Mouse (Mus musculus): ENCODE results near the gene Dgke. TPM values are rescaled to one million over a fixed set of nuclear protein-coding genes. Genes with fewer than 3 reads are reported as not detected.

Dgke gene
- total and polyA plus RNA-seq, 3 experiments = 2.1 to 3.9 (median 3.4) TPM

DNA sequence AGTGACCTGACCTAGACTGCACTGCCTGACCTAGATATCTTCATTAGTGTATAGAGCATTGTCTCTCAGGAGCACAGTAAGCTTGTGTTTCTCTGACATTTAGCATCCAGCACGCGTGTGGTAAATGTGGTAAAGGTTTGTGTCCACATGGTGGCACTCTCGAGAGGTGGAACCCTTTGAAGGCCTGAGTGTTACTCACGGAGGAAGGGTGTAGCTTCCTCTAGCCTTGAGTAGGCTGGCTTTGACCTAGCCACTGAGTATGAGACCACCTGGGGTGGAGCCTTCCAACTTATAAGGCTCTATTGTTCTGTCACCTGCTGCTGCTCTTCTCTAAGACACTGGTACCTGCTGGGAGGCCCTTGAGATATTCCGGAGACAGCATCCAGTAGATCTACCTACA, 73.0 kb downstream of the Dgke start:
- Histone ChIP-seq H3K36me3 (replicated peaks) (peaks cover 19% of the 10 kb centered on the region), H3K27me3 (ENCODE audit: insufficient read depth, low read length) (no peaks in the 10 kb centered on the region), H3K4me3 (ENCODE audit: low read depth, low read length) (no peak overlapping the region), H3K4me1 (ENCODE audit: insufficient read depth, low read depth, low read length) (peaks cover 33% of the 10 kb centered on the region), H3K9me3 (replicated peaks) (no peaks in the 10 kb centered on the region)
- no peak for TF ChIP-seq GATA1 (IDR thresholded peaks at IDR 0.05; ENCODE audit: borderline replicate concordance, low read length)
- 0 out of 2 replicates have a peak, but pooled peaks have one; percentile 8 for TF ChIP-seq CTCF (IDR thresholded peaks at IDR 0.05; ENCODE audit: low read depth, low read length)
- TF ChIP-seq GATA2 (IDR thresholded peaks at IDR 0.05; ENCODE audit: borderline replicate concordance, low read depth, low read length) = no peak
- no peak for TF ChIP-seq POLR2AphosphoS5 (IDR thresholded peaks at IDR 0.05; ENCODE audit: insufficient replicate concordance, low read depth, low read length)
- DNase-seq (ENCODE audit: low spot score) (peak; percentile 50), ATAC-seq (ENCODE audit: extremely low read depth, insufficient number of reproducible peaks, low FRiP score, poor library complexity, severe bottlenecking) (peak; percentile 54)

- ATAC-seq (ENCODE audit: extremely low read depth, insufficient number of reproducible peaks, low FRiP score, poor library complexity, severe bottlenecking) = no peak
- Histone ChIP-seq H3K9me3 (replicated peaks) (no peaks in the 10 kb centered on the region), H3K27me3 (ENCODE audit: insufficient read depth, low read length) (no peaks in the 10 kb centered on the region), H3K4me3 (ENCODE audit: low read depth, low read length) (no peak overlapping the region), H3K4me1 (ENCODE audit: insufficient read depth, low read depth, low read length) (peaks cover 29% of the 10 kb centered on the region), H3K36me3 (replicated peaks) (peaks cover 23% of the 10 kb centered on the region)
- TF ChIP-seq CTCF (IDR thresholded peaks at IDR 0.05; ENCODE audit: low read depth, low read length) = no peak
- no peak for TF ChIP-seq GATA2 (IDR thresholded peaks at IDR 0.05; ENCODE audit: borderline replicate concordance, low read depth, low read length)
- no peak for TF ChIP-seq POLR2AphosphoS5 (IDR thresholded peaks at IDR 0.05; ENCODE audit: insufficient replicate concordance, low read depth, low read length)
- no peak for TF ChIP-seq TAL1 (conservative IDR thresholded peaks at IDR 0.05; ENCODE audit: low read depth, low read length)
- no peak for TF ChIP-seq GATA1 (IDR thresholded peaks at IDR 0.05; ENCODE audit: borderline replicate concordance, low read length)
- DNase-seq (ENCODE audit: low spot score) = no peak
Observed at GRCm38 (mm10) chr11:88993186-88993585, 73.5 kb downstream of the Dgke start.

- TF ChIP-seq POLR2AphosphoS5 (IDR thresholded peaks at IDR 0.05; ENCODE audit: insufficient replicate concordance, low read depth, low read length) = no peak
- no peak for TF ChIP-seq GATA2 (IDR thresholded peaks at IDR 0.05; ENCODE audit: borderline replicate concordance, low read depth, low read length)
- no peak for TF ChIP-seq TAL1 (conservative IDR thresholded peaks at IDR 0.05; ENCODE audit: low read depth, low read length)
- ATAC-seq (ENCODE audit: extremely low read depth, insufficient number of reproducible peaks, low FRiP score, poor library complexity, severe bottlenecking) (peak; percentile 45; the same call in 1 of the 2 replicates), DNase-seq (ENCODE audit: low spot score) (peak; percentile 23)
- H3K36me3 ChIP-seq (replicated peaks) = peaks cover 53% of the 10 kb centered on the region
- H3K27me3 ChIP-seq (ENCODE audit: insufficient read depth, low read length) = no peaks in the 10 kb centered on the region
- peaks cover 12% of the 10 kb centered on the region for H3K4me1 ChIP-seq (ENCODE audit: insufficient read depth, low read depth, low read length)
- H3K9me3 ChIP-seq (replicated peaks) = no peaks in the 10 kb centered on the region
- no peak overlapping the region for H3K4me3 ChIP-seq (ENCODE audit: low read depth, low read length)
Observed at GRCm38 (mm10) chr11:88989530-88989929, 77.1 kb downstream of the Dgke start.

- DNase-seq (ENCODE audit: low spot score) = no peak
- H3K4me1 ChIP-seq (ENCODE audit: insufficient read depth, low read depth, low read length) = peaks cover 6% of the 10 kb centered on the region
- no peaks in the 10 kb centered on the region for H3K9me3 ChIP-seq (replicated peaks)
- no peak for ATAC-seq (ENCODE audit: extremely low read depth, insufficient number of reproducible peaks, low FRiP score, poor library complexity, severe bottlenecking)
- TF ChIP-seq CTCF (IDR thresholded peaks at IDR 0.05; ENCODE audit: low read depth, low read length) (no peak), GATA1 (IDR thresholded peaks at IDR 0.05; ENCODE audit: borderline replicate concordance, low read length) (no peak), TAL1 (conservative IDR thresholded peaks at IDR 0.05; ENCODE audit: low read depth, low read length) (no peak), POLR2AphosphoS5 (IDR thresholded peaks at IDR 0.05; ENCODE audit: insufficient replicate concordance, low read depth, low read length) (no peak), GATA2 (IDR thresholded peaks at IDR 0.05; ENCODE audit: borderline replicate concordance, low read depth, low read length) (no peak)
- H3K36me3 ChIP-seq (replicated peaks) = peaks cover 58% of the 10 kb centered on the region
- no peak overlapping the region for H3K4me3 ChIP-seq (ENCODE audit: low read depth, low read length)
- no peaks in the 10 kb centered on the region for H3K27me3 ChIP-seq (ENCODE audit: insufficient read depth, low read length)
Observed at GRCm38 (mm10) chr11:88988956-88989355, 77.7 kb downstream of the Dgke start.

- H3K27me3 ChIP-seq (ENCODE audit: insufficient read depth, low read length) = no peaks in the 10 kb centered on the region
- TF ChIP-seq TAL1 (conservative IDR thresholded peaks at IDR 0.05; ENCODE audit: low read depth, low read length) (no peak), GATA1 (IDR thresholded peaks at IDR 0.05; ENCODE audit: borderline replicate concordance, low read length) (no peak), POLR2AphosphoS5 (IDR thresholded peaks at IDR 0.05; ENCODE audit: insufficient replicate concordance, low read depth, low read length) (no peak), CTCF (IDR thresholded peaks at IDR 0.05; ENCODE audit: low read depth, low read length) (no peak), GATA2 (IDR thresholded peaks at IDR 0.05; ENCODE audit: borderline replicate concordance, low read depth, low read length) (no peak)
- no peak overlapping the region for H3K4me3 ChIP-seq (ENCODE audit: low read depth, low read length)
- DNase-seq (ENCODE audit: low spot score) (no peak), ATAC-seq (ENCODE audit: extremely low read depth, insufficient number of reproducible peaks, low FRiP score, poor library complexity, severe bottlenecking) (no peak)
- no peaks in the 10 kb centered on the region for H3K4me1 ChIP-seq (ENCODE audit: insufficient read depth, low read depth, low read length)
- H3K36me3 ChIP-seq (replicated peaks) = peaks cover 81% of the 10 kb centered on the region
- H3K9me3 ChIP-seq (replicated peaks) = no peaks in the 10 kb centered on the region
Observed at GRCm38 (mm10) chr11:88986616-88987015, 80.0 kb downstream of the Dgke start.

Other genes starting within 250 kb of the Dgke start
- 9.1 and 12.0 TPM in 2 replicates for gene Akap1, start 202.3 kb downstream of the Dgke start, total RNA-seq (2014; fragmentation: Nextera tagmentation)
- gene Akap1, start 202.3 kb downstream of the Dgke start, total RNA-seq (2017) = 16.7 and 18.8 TPM in 2 replicates
- 8.4 and 10.9 TPM in 2 replicates for gene Akap1, start 202.3 kb downstream of the Dgke start, polyA plus RNA-seq (2012)
- gene Scpep1, start 111.4 kb downstream of the Dgke start, total RNA-seq (2014; fragmentation: Nextera tagmentation) = 25.2 and 29.3 TPM in 2 replicates
- 8.1 and 8.8 TPM in 2 replicates for gene Scpep1, start 111.4 kb downstream of the Dgke start, total RNA-seq (2017)
- gene Scpep1, start 111.4 kb downstream of the Dgke start, polyA plus RNA-seq (2012) = 1.4 and 2.1 TPM in 2 replicates
- not detected in 2 replicates for gene Elobl, start 99.9 kb downstream of the Dgke start, total RNA-seq (2014; fragmentation: Nextera tagmentation)
- gene Elobl, start 99.9 kb downstream of the Dgke start, total RNA-seq (2017) = 0.29 TPM in 1 of 2 replicates, not detected in the other
- not detected in 2 replicates for gene Elobl, start 99.9 kb downstream of the Dgke start, polyA plus RNA-seq (2012)
- gene Coil, start 96.6 kb downstream of the Dgke start, total RNA-seq (2014; fragmentation: Nextera tagmentation) = 6.3 and 6.7 TPM in 2 replicates
- gene Coil, start 96.6 kb downstream of the Dgke start, total RNA-seq (2017) = 13.5 and 14.1 TPM in 2 replicates
- 12.7 and 13.3 TPM in 2 replicates for gene Coil, start 96.6 kb downstream of the Dgke start, polyA plus RNA-seq (2012)
- gene Trim25, start 67.5 kb downstream of the Dgke start, total RNA-seq (2014; fragmentation: Nextera tagmentation) = 69.6 and 73.4 TPM in 2 replicates
- 23.9 and 36.4 TPM in 2 replicates for gene Trim25, start 67.5 kb downstream of the Dgke start, total RNA-seq (2017)
- gene Trim25, start 67.5 kb downstream of the Dgke start, polyA plus RNA-seq (2012) = 73.1 and 75.4 TPM in 2 replicates
- not detected in 2 replicates for gene Gm525, start 7.0 kb upstream of the Dgke start, total RNA-seq (2014; fragmentation: Nextera tagmentation)
- gene Gm525, start 7.0 kb upstream of the Dgke start, total RNA-seq (2017) = not detected in 2 replicates
- not detected in 2 replicates for gene Gm525, start 7.0 kb upstream of the Dgke start, polyA plus RNA-seq (2012)
- gene Nog, start 235.5 kb upstream of the Dgke start, total RNA-seq (2014; fragmentation: Nextera tagmentation) = not detected in 2 replicates
- 0.06 TPM in 1 of 2 replicates, not detected in the other for gene Nog, start 235.5 kb upstream of the Dgke start, total RNA-seq (2017)
- not detected in 2 replicates for gene Nog, start 235.5 kb upstream of the Dgke start, polyA plus RNA-seq (2012)

All from G1E (cell line).